Mouse (Mus musculus): ENCODE measurements around the gene Nr4a3. TPM values are rescaled to one million over a fixed set of nuclear protein-coding genes. Genes with fewer than 3 reads are reported as not detected.

The Nr4a3 gene
- 1.8 and 3.3 TPM in 2 replicates for polyA plus RNA-seq (2015; fragmentation: Nextera tagmentation; extraction: Ambion mirVana)

GRCm38 (mm10) chr4:48044491-48045211 is at the start of gene Nr4a3:
TSS of gene Nr4a3 (plus strand) at chr4:48045153.

GRCm38 (mm10) chr4:48124773-48125469 is 80.0 kb downstream of the Nr4a3 start, which contains the start of gene Stx17:
TSS of gene Stx17 (plus strand) at chr4:48124915.

Other genes with a start within 250 kb of the Nr4a3 start
- 26.8 and 57.8 TPM in 2 replicates for gene Stx17, start 79.8 kb downstream of the Nr4a3 start, polyA plus RNA-seq (2015; fragmentation: Nextera tagmentation; extraction: Ambion mirVana)
- gene Erp44, start 234.4 kb downstream of the Nr4a3 start, polyA plus RNA-seq (2015; fragmentation: Nextera tagmentation; extraction: Ambion mirVana) = 55.9 and 76.5 TPM in 2 replicates
- 3.5 and 5.5 TPM in 2 replicates for gene Invs, start 234.6 kb downstream of the Nr4a3 start, polyA plus RNA-seq (2015; fragmentation: Nextera tagmentation; extraction: Ambion mirVana)

All from adrenal gland, postnatal 0 days (tissue).